Mouse (Mus musculus) heart, adult 9 months (tissue): ENCODE data around the gene Slc7a1.

Source experiments
- DNase-seq, 2 experiments: peaks; one replicate each; pipeline ENCODE4 v3.0.0; 2022; ENCODE audit warnings: low spot score in 2 of 2

Gene Slc7a1

DNA sequence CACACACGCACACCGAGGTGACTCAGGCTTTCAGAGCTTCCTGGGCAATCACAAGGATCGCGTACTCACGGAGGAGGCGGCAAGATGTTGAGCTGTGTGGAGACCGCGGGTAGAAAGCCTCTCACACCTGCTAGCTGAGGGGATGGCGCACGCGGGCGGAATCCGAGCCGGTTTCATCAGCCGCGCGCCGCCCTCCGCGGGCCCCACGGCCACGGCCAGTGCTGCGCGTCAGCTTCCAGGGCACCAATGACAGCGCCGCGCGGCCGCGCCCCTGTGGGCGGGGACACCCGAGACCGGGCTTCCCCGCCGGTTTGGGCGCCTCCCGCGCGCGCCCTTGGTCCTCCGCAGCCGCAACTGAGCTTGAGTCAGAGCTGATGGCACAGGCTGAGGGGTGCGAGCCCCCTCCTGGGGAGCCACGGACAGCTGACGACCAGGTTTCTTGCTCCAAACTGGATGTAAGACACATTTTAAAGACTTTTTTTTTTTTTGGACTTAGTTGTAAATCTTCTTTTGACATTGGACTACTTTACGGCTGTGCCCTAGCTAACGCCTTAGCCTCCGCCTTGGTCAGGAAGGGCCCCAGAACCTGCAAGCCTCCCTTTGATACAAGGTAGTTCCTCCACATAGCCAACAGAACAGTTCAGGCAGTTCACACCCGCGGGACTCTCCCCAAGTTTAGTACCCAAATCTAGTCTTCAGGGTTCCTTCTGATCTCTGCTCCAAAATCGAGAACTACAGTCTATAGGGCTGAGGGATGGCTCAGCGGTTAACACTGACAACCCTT lies at the start of gene Slc7a1:
TSS of gene Slc7a1 (minus strand) at position 245 of the 784 bp plus-strand sequence.
- DNase-seq, result peak; percentile 89 to 91

GRCm38 (mm10) chr5:148444974-148445373 lies 45.3 kb upstream of the Slc7a1 start:
- DNase-seq, result no peak

- DNase-seq, result peak; percentile 38 to 49
Observed at GRCm38 (mm10) chr5:148443734-148444133, 44.0 kb upstream of the Slc7a1 start.

- no peak for DNase-seq
Observed at GRCm38 (mm10) chr5:148435660-148436059, 36.0 kb upstream of the Slc7a1 start.

- no peak for DNase-seq
Observed at GRCm38 (mm10) chr5:148432121-148432520, 32.4 kb upstream of the Slc7a1 start.

DNA sequence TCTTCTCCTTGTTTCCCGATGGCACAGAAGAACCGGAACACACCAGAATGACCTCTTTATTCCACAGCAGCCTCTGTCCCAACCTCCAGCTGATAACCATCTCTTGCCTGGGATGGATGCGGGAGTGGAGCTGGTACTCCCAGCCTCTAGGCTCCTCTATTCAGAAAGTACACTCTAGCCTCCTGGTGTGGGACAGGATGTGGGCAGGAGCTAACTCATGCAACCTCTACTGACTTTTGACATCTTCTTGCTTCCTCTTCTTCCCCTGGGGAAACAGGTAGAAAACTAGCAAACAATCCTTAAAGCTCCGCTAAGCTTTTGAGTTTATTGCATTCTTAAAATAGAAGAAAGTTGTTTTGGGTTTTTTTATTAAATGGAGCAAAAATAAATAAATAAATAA lies 29.1 kb upstream of the Slc7a1 start:
- no peak for DNase-seq

GRCm38 (mm10) chr5:148425136-148425535 lies 25.4 kb upstream of the Slc7a1 start:
- DNase-seq, result no peak

DNA sequence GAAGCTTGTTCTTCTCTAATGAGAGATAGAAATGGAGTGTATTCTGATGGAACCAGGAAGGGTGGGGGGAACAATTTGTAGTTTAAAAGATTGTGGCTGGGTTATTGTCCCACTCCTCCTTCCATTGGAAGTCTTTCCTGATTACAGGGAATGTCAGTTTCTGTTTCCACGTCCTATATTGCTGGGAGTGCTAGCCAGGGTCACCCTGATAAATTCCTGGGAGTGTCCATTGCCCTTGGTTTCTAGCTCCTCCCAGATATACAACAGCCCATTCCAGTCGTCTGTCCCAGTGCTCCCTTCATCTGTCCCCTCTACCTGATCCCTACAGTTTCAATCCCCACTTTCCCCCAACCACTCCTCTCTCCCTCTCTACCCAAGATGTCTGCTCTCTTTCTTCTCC lies 21.6 kb upstream of the Slc7a1 start:
- DNase-seq, result no peak

- DNase-seq, result peak; percentile 55 to 74
Observed at GRCm38 (mm10) chr5:148419112-148419526, 19.4 kb upstream of the Slc7a1 start.

- DNase-seq, result no peak
Observed at GRCm38 (mm10) chr5:148418436-148418835, 18.7 kb upstream of the Slc7a1 start.

GRCm38 (mm10) chr5:148417756-148418155 lies 18.1 kb upstream of the Slc7a1 start:
- no peak for DNase-seq

GRCm38 (mm10) chr5:148416461-148416860 lies 16.8 kb upstream of the Slc7a1 start:
- no peak for DNase-seq

DNA sequence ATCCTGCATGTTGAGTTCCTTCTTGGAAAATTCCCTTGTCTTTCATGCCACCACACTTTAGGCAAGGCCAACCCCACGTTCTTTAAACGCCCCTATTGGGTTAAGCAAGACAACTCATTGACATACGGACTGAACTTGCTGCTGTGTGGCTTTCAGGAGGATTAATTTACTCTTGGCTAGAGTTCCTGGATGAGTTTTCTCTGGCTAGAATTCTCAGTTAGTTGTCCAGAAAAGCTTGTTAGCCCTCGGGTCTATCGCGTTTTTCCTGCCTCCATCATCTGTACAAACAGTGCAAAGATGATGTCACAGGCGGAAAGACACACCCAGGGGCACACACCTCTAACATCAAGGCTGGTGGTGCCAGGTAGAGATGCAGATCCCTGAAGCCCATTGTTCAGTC lies 14.5 kb upstream of the Slc7a1 start:
- DNase-seq, result no peak

DNA sequence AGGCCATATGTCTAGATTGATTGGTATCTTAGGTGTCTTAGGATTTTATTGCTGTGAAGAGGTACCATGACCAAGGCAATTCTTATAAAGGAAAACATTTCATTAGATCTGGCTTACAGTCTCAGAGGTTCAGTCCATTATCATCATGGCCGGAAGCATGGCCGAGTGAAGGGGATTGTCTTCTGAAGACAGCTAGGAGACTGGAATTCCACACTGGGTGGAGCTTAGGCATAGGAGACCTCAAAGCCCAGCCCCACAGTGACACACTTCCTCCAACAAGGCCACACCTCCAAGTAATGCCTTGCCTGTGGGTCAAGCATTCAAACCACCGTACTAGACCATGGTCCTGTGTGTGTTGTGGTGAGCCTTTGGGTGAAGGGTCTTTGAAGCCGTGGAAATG lies 12.8 kb upstream of the Slc7a1 start:
- DNase-seq, result no peak

GRCm38 (mm10) chr5:148409465-148409864 lies 9.8 kb upstream of the Slc7a1 start:
- peak; percentile 42 to 71 for DNase-seq

DNA sequence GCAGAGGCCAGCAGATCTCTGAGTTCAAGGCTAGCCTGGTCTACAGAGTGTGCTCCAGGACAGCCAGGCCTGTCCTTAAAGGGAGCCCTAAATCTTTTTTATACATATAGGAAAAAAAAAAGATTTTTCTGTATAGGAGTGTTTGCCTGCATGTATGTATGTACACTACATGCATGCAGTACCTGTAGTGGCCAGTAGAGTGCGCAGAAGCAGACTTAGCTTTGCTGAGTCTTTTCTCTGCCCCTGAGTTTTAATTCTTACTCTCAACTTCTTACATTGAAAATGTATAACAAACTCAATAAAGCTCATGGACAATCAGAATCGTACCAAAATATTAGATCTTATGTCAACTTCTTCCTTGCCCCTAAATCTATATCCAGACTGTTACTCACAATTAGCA lies 7.2 kb upstream of the Slc7a1 start:
- no peak for DNase-seq

DNA sequence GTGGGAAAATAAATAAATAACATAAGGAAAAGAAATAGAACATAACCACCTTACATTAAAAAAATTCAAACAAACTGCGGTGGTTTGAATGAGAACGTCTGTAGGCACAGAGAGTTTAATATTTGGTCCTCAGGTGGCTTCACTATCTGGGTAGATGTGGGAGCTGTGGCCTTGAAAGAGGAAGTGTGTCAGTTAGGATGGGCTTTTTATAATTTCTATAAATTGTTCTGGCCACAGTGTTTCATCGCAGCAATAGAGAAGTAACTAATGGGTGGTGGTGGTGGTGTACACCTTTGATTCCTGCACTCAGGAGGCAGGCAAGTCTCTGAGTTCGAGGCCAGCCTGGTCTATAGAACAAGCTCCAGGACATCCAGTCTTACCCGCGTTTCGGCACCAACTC lies 4.8 kb upstream of the Slc7a1 start:
- DNase-seq, result no peak

- no peak for DNase-seq
Observed at GRCm38 (mm10) chr5:148402641-148403040, 2.9 kb upstream of the Slc7a1 start.

- peak; percentile 47 to 55 for DNase-seq
Observed at GRCm38 (mm10) chr5:148398766-148399659, 691 bp downstream of the Slc7a1 start.

DNA sequence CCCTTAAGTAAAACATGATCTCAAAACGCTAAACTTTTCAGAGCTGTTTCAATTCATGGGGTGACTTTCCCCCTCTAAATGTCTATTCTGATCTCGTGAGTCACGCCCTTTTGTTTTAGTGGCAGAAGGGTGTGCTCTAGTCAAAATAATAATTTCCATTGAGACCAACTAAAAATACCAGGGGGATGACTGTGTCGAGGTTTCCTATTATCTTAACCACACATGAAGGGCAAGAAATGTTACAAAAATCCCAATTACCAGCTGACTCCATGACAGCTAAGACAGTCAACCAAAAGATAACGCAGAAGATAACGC lies 1.3 kb downstream of the Slc7a1 start:
- no peak for DNase-seq

DNA sequence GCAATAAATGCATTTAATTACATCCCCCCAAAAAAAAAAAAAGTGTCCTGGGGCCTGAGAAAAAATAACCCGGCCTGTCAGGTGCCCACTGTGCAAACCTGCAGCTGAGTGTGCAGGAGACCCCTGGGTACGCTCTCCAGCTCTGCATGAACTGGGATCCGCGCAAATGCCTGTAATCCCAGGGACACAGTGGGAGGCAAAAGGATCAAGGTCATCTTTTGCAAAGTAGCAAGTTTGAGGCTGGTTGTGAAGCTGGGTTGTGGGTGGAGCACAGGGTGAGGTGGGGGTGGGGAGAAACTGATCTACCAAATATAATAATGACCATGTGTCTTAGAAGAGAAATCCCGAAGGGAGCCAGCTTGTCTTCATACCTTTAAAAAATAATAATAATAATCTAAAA lies 1.8 kb downstream of the Slc7a1 start:
- DNase-seq, result no peak

GRCm38 (mm10) chr5:148397418-148397817 lies 2.3 kb downstream of the Slc7a1 start:
- no peak for DNase-seq

DNA sequence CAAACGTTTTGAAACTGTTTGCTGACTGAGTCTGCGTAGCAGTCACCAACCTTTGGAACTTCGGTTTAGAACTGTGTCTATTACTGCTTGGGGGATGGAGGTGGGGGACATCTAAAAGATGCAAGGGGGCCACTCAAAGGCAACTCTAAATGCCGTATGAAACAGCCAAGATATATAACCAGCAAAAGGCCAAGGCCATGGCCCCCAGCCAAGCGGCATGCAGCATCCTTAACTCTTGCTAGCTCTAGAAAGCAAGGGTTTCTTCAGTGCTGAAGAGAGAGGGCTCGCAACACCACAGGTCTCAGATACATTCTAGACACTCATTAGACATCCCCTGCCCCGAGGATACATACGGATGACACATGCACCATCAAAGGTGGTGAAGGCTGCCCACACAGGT lies 6.4 kb downstream of the Slc7a1 start:
- DNase-seq, result no peak
